Mouse (Mus musculus) erythroblast, embryonic 14.5 days (primary cell): ENCODE results near the gene Epn2. TPM values are rescaled to one million over a fixed set of nuclear protein-coding genes. Genes with fewer than 3 reads are reported as not detected.

ENCODE experiments used
- H3K27me3 ChIP-seq: 2 replicates; pipeline ENCODE4 v1.6.1; 2012; ENCODE audit warnings: inconsistent platforms; ENCODE audit not compliant: control insufficient read depth
- H3K36me3 ChIP-seq: 2 replicates; pipeline ENCODE4 v1.6.1; 2012; ENCODE audit warnings: mild to moderate bottlenecking, inconsistent platforms; ENCODE audit not compliant: control insufficient read depth
- H3K4me1 ChIP-seq: 2 replicates; pipeline ENCODE4 v1.6.1; 2012; ENCODE audit warnings: inconsistent platforms; ENCODE audit not compliant: control insufficient read depth
- H3K4me3 ChIP-seq: replicated peaks from 2 replicates; pipeline ENCODE3; 2012; ENCODE audit warnings: moderate library complexity, mild to moderate bottlenecking, inconsistent platforms
- H3K9me3 ChIP-seq: 2 replicates; pipeline ENCODE4 v1.6.1; 2012; ENCODE audit warnings: low read length, inconsistent platforms, mixed read lengths; ENCODE audit not compliant: control insufficient read depth
- GATA1 ChIP-seq: IDR thresholded peaks from 2 replicates; pipeline ENCODE4 v1.6.1; 2012; ENCODE audit warnings: low read length, inconsistent platforms, mixed read lengths
- TAL1 ChIP-seq: IDR thresholded peaks from 3 replicates; pipeline ENCODE4 v1.6.1; 2012; ENCODE audit warnings: low read length, inconsistent platforms, mixed read lengths
- polyA plus RNA-seq: library from polyadenylated mRNA; stranded (reverse); fragments of >175 nt; gene quantifications from 2 replicates; pipeline ENCODE4 v1.2.3, GENCODE M21; 2012

Gene Epn2
- polyA plus RNA-seq, 1 experiment, result not detected

- Histone ChIP-seq H3K4me1 (no peaks in the 10 kb centered on the region), H3K27me3 (no peaks in the 10 kb centered on the region), H3K4me3 (no peak overlapping the region), H3K36me3 (no peaks in the 10 kb centered on the region), H3K9me3 (no peaks in the 10 kb centered on the region)
- TF ChIP-seq GATA1 (no peak), TAL1 (no peak)
Observed at GRCm38 (mm10) chr11:61535530-61535929, 44.0 kb downstream of the Epn2 start.

- H3K36me3 ChIP-seq, result no peaks in the 10 kb centered on the region; the same call in 1 of the 2 replicates
- TF ChIP-seq GATA1 (no peak), TAL1 (no peak)
- H3K4me1 ChIP-seq, result no peaks in the 10 kb centered on the region
- no peaks in the 10 kb centered on the region for H3K27me3 ChIP-seq
- H3K9me3 ChIP-seq, result no peaks in the 10 kb centered on the region
- H3K4me3 ChIP-seq, result no peak overlapping the region
Observed at GRCm38 (mm10) chr11:61533571-61533970, 45.9 kb downstream of the Epn2 start.

GRCm38 (mm10) chr11:61532820-61533219, 46.7 kb downstream of the Epn2 start:
- H3K36me3 ChIP-seq, result no peaks in the 10 kb centered on the region; the same call in 1 of the 2 replicates
- TF ChIP-seq GATA1 (no peak), TAL1 (no peak)
- H3K9me3 ChIP-seq, result no peaks in the 10 kb centered on the region
- no peak overlapping the region for H3K4me3 ChIP-seq
- H3K27me3 ChIP-seq, result no peaks in the 10 kb centered on the region
- H3K4me1 ChIP-seq, result no peaks in the 10 kb centered on the region

GRCm38 (mm10) chr11:61529268-61529713, 50.2 kb downstream of the Epn2 start:
- H3K9me3 ChIP-seq, result no peaks in the 10 kb centered on the region
- no peak overlapping the region for H3K4me3 ChIP-seq
- TF ChIP-seq GATA1 (no peak), TAL1 (no peak)
- H3K4me1 ChIP-seq, result no peaks in the 10 kb centered on the region
- H3K36me3 ChIP-seq, result no peaks in the 10 kb centered on the region; the same call in 1 of the 2 replicates
- no peaks in the 10 kb centered on the region for H3K27me3 ChIP-seq

- TF ChIP-seq TAL1, result no peak
- TF ChIP-seq GATA1, result no peak
- Histone ChIP-seq H3K4me3 (no peak overlapping the region), H3K4me1 (no peaks in the 10 kb centered on the region), H3K27me3 (no peaks in the 10 kb centered on the region), H3K36me3 (peaks cover 2% of the 10 kb centered on the region; the same call in 1 of the 2 replicates), H3K9me3 (no peaks in the 10 kb centered on the region)
Observed at GRCm38 (mm10) chr11:61526872-61527271, 52.6 kb downstream of the Epn2 start.

GRCm38 (mm10) chr11:61519484-61520107, 59.9 kb downstream of the Epn2 start:
- no peaks in the 10 kb centered on the region for H3K27me3 ChIP-seq
- no peak overlapping the region for H3K4me3 ChIP-seq
- H3K4me1 ChIP-seq, result no peaks in the 10 kb centered on the region
- no peaks in the 10 kb centered on the region for H3K9me3 ChIP-seq
- peaks cover 8% of the 10 kb centered on the region; the same call in 1 of the 2 replicates for H3K36me3 ChIP-seq
- TF ChIP-seq GATA1 (no peak), TAL1 (no peak)

GRCm38 (mm10) chr11:61518871-61519270, 60.6 kb downstream of the Epn2 start:
- Histone ChIP-seq H3K27me3 (no peaks in the 10 kb centered on the region), H3K4me1 (no peaks in the 10 kb centered on the region), H3K4me3 (no peak overlapping the region), H3K36me3 (peaks cover 8% of the 10 kb centered on the region; the same call in 1 of the 2 replicates), H3K9me3 (no peaks in the 10 kb centered on the region)
- TF ChIP-seq GATA1 (no peak), TAL1 (no peak)

- H3K4me1 ChIP-seq, result no peaks in the 10 kb centered on the region
- TF ChIP-seq TAL1 (no peak), GATA1 (no peak)
- no peak overlapping the region for H3K4me3 ChIP-seq
- peaks cover 8% of the 10 kb centered on the region; the same call in 1 of the 2 replicates for H3K36me3 ChIP-seq
- no peaks in the 10 kb centered on the region for H3K27me3 ChIP-seq
- H3K9me3 ChIP-seq, result no peaks in the 10 kb centered on the region
Observed at GRCm38 (mm10) chr11:61517971-61518370, 61.5 kb downstream of the Epn2 start.

GRCm38 (mm10) chr11:61514953-61515352, 64.5 kb downstream of the Epn2 start:
- peaks cover 3% of the 10 kb centered on the region; the same call in 1 of the 2 replicates for H3K36me3 ChIP-seq
- no peak for TF ChIP-seq TAL1
- no peak for TF ChIP-seq GATA1
- H3K9me3 ChIP-seq, result no peaks in the 10 kb centered on the region

More at GRCm38 (mm10) chr11:61514953-61515352, 64.5 kb downstream of the Epn2 start:
- H3K4me1 ChIP-seq, result no peaks in the 10 kb centered on the region
- no peak overlapping the region for H3K4me3 ChIP-seq
- H3K27me3 ChIP-seq, result no peaks in the 10 kb centered on the region
